Mouse (Mus musculus) CD4-positive naive resting alpha-beta T cell, adult 76 days (primary cell): Measurements from ENCODE around the gene Yy1. TPM values are rescaled to one million over a fixed set of nuclear protein-coding genes. Genes with fewer than 3 reads are reported as not detected.

Source experiments
- total RNA-seq: library from RNA; stranded (reverse); gene quantifications from one replicate; pipeline ENCODE4 v1.2.4, GENCODE M21; 2023

The Yy1 gene
- total RNA-seq = 84.9 TPM

GRCm38 (mm10) chr12:108792546-108793452, at the start of gene Yy1:
Yy1 (plus strand) TSS chr12:108792973.

GRCm38 (mm10) chr12:108835840-108836409, 43.2 kb downstream of the Yy1 start, which contains the start of the genes Slc25a29 and Slc25a47:
Slc25a29 (minus strand) TSS chr12:108835883.
Slc25a47 (plus strand) TSS chr12:108836046.

Other genes starting within 250 kb of the Yy1 start
- 754 TPM for gene Evl, start 238.3 kb upstream of the Yy1 start, total RNA-seq
- not detected for gene Degs2, start 90.7 kb upstream of the Yy1 start, total RNA-seq
- gene Slc25a29, start 42.9 kb downstream of the Yy1 start, total RNA-seq = 8.8 TPM
- 3.0 TPM for gene Slc25a47, start 43.1 kb downstream of the Yy1 start, total RNA-seq
- gene Wdr25, start 100.7 kb downstream of the Yy1 start, total RNA-seq = 6.7 TPM
- 31.2 TPM for gene Wars, start 101.2 kb downstream of the Yy1 start, total RNA-seq